Mouse (Mus musculus) CH12.LX (cell line): ENCODE measurements at regions not wholly inside any gene's neighbourhood (a gene's known extent, or its start where the extent isn't known, plus 50 kb on each side); places are given as distances from the start of the nearest gene placed in this dataset.

Source experiments
- CHD2 ChIP-seq: IDR thresholded peaks from 2 replicates; pipeline ENCODE4 v1.6.1; 2011; ENCODE audit warnings: low read length, improper control_type of control experiment
- EP300 ChIP-seq: IDR thresholded peaks from 2 replicates; pipeline ENCODE4 v1.6.1; 2011; ENCODE audit warnings: low read length, improper control_type of control experiment
- MAZ ChIP-seq: IDR thresholded peaks from 2 replicates; pipeline ENCODE4 v1.6.1; 2012; ENCODE audit warnings: low read depth, mild to moderate bottlenecking, inconsistent platforms, low read length, improper control_type of control experiment, moderate library complexity
- NELFE ChIP-seq: IDR thresholded peaks from 2 replicates; pipeline ENCODE4 v1.6.1; 2011; ENCODE audit warnings: low read depth, low read length, improper control_type of control experiment
- POLR2A ChIP-seq: IDR thresholded peaks from 2 replicates; pipeline ENCODE4 v1.6.1; 2011; ENCODE audit warnings: low read depth, mild to moderate bottlenecking, improper control_type of control experiment, low read length
- ZMIZ1 ChIP-seq: IDR thresholded peaks from 2 replicates; pipeline ENCODE4 v1.6.1; 2012; ENCODE audit warnings: low read depth, mild to moderate bottlenecking, inconsistent platforms, low read length, improper control_type of control experiment

DNA sequence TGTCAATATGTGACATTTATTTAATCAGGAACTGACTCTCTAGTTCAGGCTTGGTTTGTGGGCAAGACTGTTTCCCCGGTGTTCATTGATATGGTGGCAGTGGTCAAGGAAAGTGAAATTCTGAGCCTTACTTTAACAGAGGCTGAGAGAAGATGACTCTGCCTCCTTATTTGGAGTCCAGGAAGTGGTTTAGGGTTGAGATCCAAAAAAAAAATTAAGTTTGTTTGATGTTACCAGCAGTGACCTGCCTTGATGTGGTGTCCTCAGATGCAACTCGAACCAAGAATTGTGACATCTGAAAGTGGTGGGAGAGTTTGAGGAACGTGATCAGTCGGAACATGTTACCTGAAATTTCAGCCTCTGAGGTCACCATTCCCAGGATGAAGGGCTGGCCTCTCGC, 151.4 kb downstream of the Klf5 start:
- TF ChIP-seq MAZ, result no peak
- TF ChIP-seq EP300, result no peak
- TF ChIP-seq NELFE, result no peak
- no peak for TF ChIP-seq POLR2A
- no peak for TF ChIP-seq CHD2
- TF ChIP-seq ZMIZ1, result no peak
